Mouse (Mus musculus) urinary bladder, postnatal 4 days (tissue): ENCODE data around the gene Ogg1.

Source experiments
- DNase-seq, 2 experiments: peaks; one replicate each; pipeline ENCODE4 v3.0.0; 2021 to 2022; ENCODE audit warnings: low spot score in 2 of 2

The Ogg1 gene

GRCm38 (mm10) chr6:113370194-113370929, 43.6 kb downstream of the Ogg1 start:
- no peak for DNase-seq

- no peak for DNase-seq
These were observed 46.7 kb downstream of the Ogg1 start for GRCm38 (mm10) chr6:113373491-113373890.

GRCm38 (mm10) chr6:113377172-113377495, 50.4 kb downstream of the Ogg1 start:
- no peak for DNase-seq

GRCm38 (mm10) chr6:113377496-113378385, 51.0 kb downstream of the Ogg1 start, which contains the start of the genes Tada3 and Arpc4:
Tada3 (minus strand) TSS chr6:113377883.
Arpc4 (plus strand) TSS chr6:113378115.
- DNase-seq, result peak; percentile 87 to 92

- DNase-seq, result no peak
These were observed 52.5 kb downstream of the Ogg1 start for GRCm38 (mm10) chr6:113379246-113379645.

- no peak for DNase-seq
These were observed 53.7 kb downstream of the Ogg1 start for GRCm38 (mm10) chr6:113380480-113380879.

- no peak for DNase-seq
These were observed 57.7 kb downstream of the Ogg1 start for GRCm38 (mm10) chr6:113384351-113384927.
